Mouse (Mus musculus): ENCODE data around the gene Prm3. TPM values are rescaled to one million over a fixed set of nuclear protein-coding genes. Genes with fewer than 3 reads are reported as not detected.

The Prm3 gene
- total and polyA plus RNA-seq, 2 experiments from 2014 or later = not detected

DNA sequence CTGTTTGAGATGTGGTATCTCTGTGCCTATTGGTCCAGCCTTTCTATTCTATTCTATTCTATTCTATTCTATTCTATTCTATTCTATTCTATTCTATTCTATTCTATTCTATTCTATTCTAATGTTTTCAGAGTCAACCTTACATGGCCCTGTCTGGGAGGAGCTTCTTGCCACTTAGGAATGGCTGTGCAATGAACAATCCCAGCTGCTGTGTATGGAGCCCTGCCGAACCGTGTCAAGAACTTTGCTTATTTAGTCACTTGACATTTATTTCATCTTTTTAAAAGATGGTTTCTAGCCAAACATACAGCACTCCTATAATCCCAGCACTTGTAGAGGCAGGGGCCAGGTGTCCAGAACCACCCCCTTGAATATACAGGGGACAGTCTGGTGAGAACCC is 26.4 kb downstream of the Prm3 start:
- Histone ChIP-seq H3K36me3 (ENCODE audit: insufficient read depth, low read length) (no peaks in the 10 kb centered on the region), H3K27me3 (ENCODE audit: insufficient read depth, low read length) (no peaks in the 10 kb centered on the region), H3K4me2 (ENCODE audit: low read depth, low read length) (no peak overlapping the region), H3K4me3 (ENCODE audit: low read length) (no peak overlapping the region), H3K4me1 (ENCODE audit: insufficient read depth, low read length) (no peaks in the 10 kb centered on the region), H3K9ac (replicated peaks; ENCODE audit: low read length) (no peak overlapping the region), H3K9me3 (ENCODE audit: low read length) (no peaks in the 10 kb centered on the region), H3K27ac (no peak overlapping the region)
- WGBS = 57% methylated on average over 2 of the region's 2 CpGs
- TF ChIP-seq CTCF (IDR thresholded peaks at IDR 0.05; ENCODE audit: low read depth) = no peak
- DNase-seq (ENCODE audit: low spot score) (no peak), ATAC-seq (no peak)

DNA sequence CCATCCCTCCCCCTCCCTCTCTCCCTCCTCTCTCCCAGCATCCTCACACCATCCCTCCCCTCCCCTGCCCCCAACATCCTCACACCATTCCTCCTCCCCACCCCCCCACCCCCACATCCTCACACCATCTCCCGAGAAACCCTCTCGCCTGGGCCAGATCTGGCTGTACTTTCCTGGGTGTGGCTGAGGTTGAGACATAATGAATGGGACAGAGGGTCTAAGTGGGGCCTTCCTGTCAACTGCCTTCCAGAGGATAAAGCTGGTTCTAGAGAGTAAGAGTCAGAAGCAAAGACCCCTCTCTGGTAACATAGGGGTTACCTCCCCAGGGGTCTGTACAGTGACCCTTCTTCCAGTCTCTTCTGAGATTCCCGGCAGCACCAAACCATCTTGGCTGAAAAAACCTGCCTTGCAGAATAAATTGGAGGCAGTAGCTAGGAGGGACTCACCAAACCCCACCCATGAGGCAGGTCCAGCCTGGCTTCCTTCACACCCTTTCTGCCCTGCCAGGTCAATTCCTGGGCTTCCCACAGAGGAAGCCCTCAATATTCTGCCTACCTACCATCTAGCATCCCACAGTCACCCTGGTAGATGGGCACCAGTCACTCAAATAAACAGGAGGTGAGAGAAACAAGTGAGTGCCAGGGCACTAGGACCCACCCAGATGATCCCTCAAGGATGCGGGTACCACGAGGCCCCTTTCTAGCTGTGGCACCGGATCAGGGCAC is 27.0 kb downstream of the Prm3 start:
- TF ChIP-seq CTCF (IDR thresholded peaks at IDR 0.05; ENCODE audit: low read depth) = no peak
- ATAC-seq (no peak), DNase-seq (ENCODE audit: low spot score) (no peak)
- Histone ChIP-seq H3K4me3 (ENCODE audit: low read length) (no peak overlapping the region), H3K27ac (no peak overlapping the region), H3K27me3 (ENCODE audit: insufficient read depth, low read length) (no peaks in the 10 kb centered on the region), H3K4me2 (ENCODE audit: low read depth, low read length) (no peak overlapping the region), H3K4me1 (ENCODE audit: insufficient read depth, low read length) (no peaks in the 10 kb centered on the region), H3K9ac (replicated peaks; ENCODE audit: low read length) (no peak overlapping the region), H3K9me3 (ENCODE audit: low read length) (no peaks in the 10 kb centered on the region), H3K36me3 (ENCODE audit: insufficient read depth, low read length) (no peaks in the 10 kb centered on the region)
- WGBS = 59% methylated on average over 6 of the region's 6 CpGs

DNA sequence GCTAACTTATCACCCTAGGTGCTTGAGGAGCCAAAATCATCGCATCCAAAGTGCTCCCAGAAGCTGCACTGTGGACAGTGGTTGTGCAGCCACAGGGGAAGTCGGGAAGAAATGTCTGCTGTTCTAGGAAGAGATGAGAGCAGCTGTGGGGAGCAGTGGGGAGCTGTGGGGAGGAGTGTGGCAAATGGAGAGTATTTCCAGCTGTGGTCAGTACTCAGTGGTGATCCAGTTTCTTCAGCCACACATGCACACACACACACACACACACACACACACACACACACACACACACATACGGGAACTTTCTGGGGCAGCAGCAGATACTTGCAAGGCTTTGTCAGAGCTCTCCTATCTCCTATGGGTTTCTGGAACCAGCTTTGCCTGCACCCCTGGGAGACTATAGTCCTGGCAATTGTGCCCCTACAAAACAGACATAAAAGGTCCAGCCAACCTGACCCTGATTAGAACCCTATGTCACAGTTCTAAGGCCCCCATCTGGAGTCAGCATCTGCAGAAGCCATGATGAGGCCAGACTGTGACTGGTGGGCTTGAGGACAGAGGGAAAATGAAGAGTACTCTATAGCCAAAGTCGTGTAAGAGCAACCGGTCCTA is 28.0 kb downstream of the Prm3 start:
- Histone ChIP-seq H3K9me3 (ENCODE audit: low read length) (no peaks in the 10 kb centered on the region), H3K4me3 (ENCODE audit: low read length) (no peak overlapping the region), H3K9ac (replicated peaks; ENCODE audit: low read length) (no peak overlapping the region), H3K27me3 (ENCODE audit: insufficient read depth, low read length) (no peaks in the 10 kb centered on the region), H3K4me1 (ENCODE audit: insufficient read depth, low read length) (no peaks in the 10 kb centered on the region), H3K36me3 (ENCODE audit: insufficient read depth, low read length) (no peaks in the 10 kb centered on the region), H3K27ac (no peak overlapping the region), H3K4me2 (ENCODE audit: low read depth, low read length) (no peak overlapping the region)
- no peak for ATAC-seq
- TF ChIP-seq CTCF (IDR thresholded peaks at IDR 0.05; ENCODE audit: low read depth) = no peak
- WGBS = 74% methylated on average over 5 of the region's 5 CpGs
- no peak for DNase-seq (ENCODE audit: low spot score)

DNA sequence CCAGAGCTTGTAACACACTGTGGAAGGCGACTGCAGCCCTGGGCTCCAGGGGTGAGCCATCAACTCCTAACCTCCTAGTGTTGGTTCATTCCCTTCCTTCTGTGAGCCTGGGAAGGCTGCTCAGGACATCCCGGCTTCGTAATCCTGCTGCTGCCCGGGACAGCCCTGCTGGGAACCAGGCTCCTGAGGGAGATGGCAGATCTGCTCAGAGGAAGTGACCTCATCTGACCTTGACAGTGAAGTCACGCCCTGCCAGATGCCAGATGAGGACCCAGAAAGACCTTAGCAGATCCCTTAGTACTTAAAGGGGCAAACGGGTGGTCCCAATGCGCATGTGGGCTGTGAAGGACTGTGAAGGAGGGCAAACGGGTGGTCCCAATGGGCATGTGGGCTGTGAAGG is 29.5 kb downstream of the Prm3 start:
- H3K4me2 ChIP-seq (ENCODE audit: low read depth, low read length) = no peak overlapping the region
- no peak overlapping the region for H3K4me3 ChIP-seq (ENCODE audit: low read length)
- H3K27ac ChIP-seq = no peak overlapping the region
- TF ChIP-seq CTCF (IDR thresholded peaks at IDR 0.05; ENCODE audit: low read depth) = no peak
- DNase-seq (ENCODE audit: low spot score) (no peak), ATAC-seq (no peak)
- H3K9ac ChIP-seq (replicated peaks; ENCODE audit: low read length) = no peak overlapping the region
- H3K9me3 ChIP-seq (ENCODE audit: low read length) = no peaks in the 10 kb centered on the region
- no peaks in the 10 kb centered on the region for H3K36me3 ChIP-seq (ENCODE audit: insufficient read depth, low read length)
- WGBS = 76% methylated on average over 8 of the region's 8 CpGs
- no peaks in the 10 kb centered on the region for H3K4me1 ChIP-seq (ENCODE audit: insufficient read depth, low read length)
- H3K27me3 ChIP-seq (ENCODE audit: insufficient read depth, low read length) = no peaks in the 10 kb centered on the region

DNA sequence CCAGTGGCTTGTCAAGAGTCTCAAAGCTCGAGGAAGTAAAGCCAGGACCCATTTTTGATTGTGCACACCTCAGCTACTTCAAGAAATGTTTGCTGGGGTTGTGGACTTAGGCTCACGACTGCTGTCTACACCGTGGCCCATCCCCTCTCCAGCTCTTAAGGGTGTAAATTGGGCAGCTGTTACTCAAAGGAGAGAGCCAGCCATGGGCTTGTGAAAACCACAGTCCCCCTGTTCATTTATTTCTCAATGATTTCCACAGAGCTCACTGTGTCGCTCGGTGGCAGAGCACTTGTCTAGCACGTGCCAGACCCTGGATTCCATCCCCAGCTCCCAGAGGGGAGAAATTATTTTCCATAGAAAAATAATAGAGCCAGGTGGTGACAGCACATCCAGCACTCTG is 34.5 kb downstream of the Prm3 start:
- Histone ChIP-seq H3K9me3 (ENCODE audit: low read length) (no peaks in the 10 kb centered on the region), H3K36me3 (ENCODE audit: insufficient read depth, low read length) (no peaks in the 10 kb centered on the region), H3K4me3 (ENCODE audit: low read length) (no peak overlapping the region), H3K4me2 (ENCODE audit: low read depth, low read length) (no peak overlapping the region), H3K27ac (no peak overlapping the region), H3K9ac (replicated peaks; ENCODE audit: low read length) (no peak overlapping the region), H3K27me3 (ENCODE audit: insufficient read depth, low read length) (no peaks in the 10 kb centered on the region), H3K4me1 (ENCODE audit: insufficient read depth, low read length) (no peaks in the 10 kb centered on the region)
- 66% methylated on average over 6 of the region's 6 CpGs for WGBS
- ATAC-seq (no peak), DNase-seq (ENCODE audit: low spot score) (no peak)
- no peak for TF ChIP-seq CTCF (IDR thresholded peaks at IDR 0.05; ENCODE audit: low read depth)

DNA sequence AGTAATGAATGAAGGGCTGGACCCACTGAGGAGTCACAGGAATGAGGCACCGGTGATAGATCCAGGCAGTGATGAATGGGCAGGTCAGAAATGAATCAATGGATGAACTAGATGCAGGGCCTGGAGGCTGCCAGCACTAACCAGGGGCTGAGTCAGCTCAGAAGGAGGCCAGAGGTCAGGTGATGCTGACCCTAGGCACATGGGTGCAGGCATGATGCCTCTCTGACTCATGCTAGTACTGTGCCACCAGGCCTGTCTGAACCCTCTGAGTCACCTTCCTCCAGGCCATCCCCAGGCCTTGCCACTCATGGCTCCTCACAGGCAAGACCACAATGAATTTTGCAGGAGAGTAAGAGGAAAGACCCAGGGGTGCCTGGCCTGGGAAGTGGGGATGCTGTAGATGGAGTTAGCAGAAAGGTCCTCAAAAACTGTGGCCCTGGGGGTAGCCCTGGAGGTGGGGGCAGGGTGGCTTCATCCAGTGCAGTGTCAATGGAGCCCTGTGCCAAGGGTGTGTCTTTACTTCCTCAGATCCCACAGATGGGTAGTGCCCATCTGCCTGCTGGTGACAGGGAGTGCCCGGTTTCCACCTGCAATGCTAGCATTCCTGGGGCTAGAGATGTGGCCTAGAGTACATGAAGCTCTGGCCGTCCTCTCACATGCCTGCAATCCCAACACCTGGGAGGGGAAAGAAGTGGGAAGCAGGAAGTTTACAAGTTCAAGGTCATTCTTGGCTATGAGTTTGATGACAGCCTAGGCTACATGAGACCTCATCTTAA is 36.0 kb downstream of the Prm3 start:
- no peak overlapping the region for H3K4me2 ChIP-seq (ENCODE audit: low read depth, low read length)
- no peaks in the 10 kb centered on the region for H3K27me3 ChIP-seq (ENCODE audit: insufficient read depth, low read length)
- H3K9me3 ChIP-seq (ENCODE audit: low read length) = no peaks in the 10 kb centered on the region
- no peaks in the 10 kb centered on the region for H3K4me1 ChIP-seq (ENCODE audit: insufficient read depth, low read length)
- H3K36me3 ChIP-seq (ENCODE audit: insufficient read depth, low read length) = no peaks in the 10 kb centered on the region
- DNase-seq (ENCODE audit: low spot score) (no peak), ATAC-seq (no peak)
- no peak overlapping the region for H3K27ac ChIP-seq
- WGBS = 85% methylated on average over 3 of the region's 3 CpGs
- H3K4me3 ChIP-seq (ENCODE audit: low read length) = no peak overlapping the region
- TF ChIP-seq CTCF (IDR thresholded peaks at IDR 0.05; ENCODE audit: low read depth) = no peak
- H3K9ac ChIP-seq (replicated peaks; ENCODE audit: low read length) = no peak overlapping the region

Data from hindbrain, postnatal 0 days (tissue).